Mouse (Mus musculus) thymus, adult 2 months (tissue): ENCODE data around the gene Wfikkn2. TPM values are rescaled to one million over a fixed set of nuclear protein-coding genes. Genes with fewer than 3 reads are reported as not detected.

Experiments used
- DNase-seq: peaks from one replicate; pipeline ENCODE4 v3.0.0; 2021
- H3K27ac ChIP-seq: fragments of 200-500 bp; 2 replicates; pipeline ENCODE4 v1.5.1; 2012; ENCODE audit warnings: low read length, control low read depth; ENCODE audit not compliant: control insufficient read depth, insufficient read depth
- H3K27me3 ChIP-seq: fragments of 200-500 bp; 2 replicates; pipeline ENCODE4 v1.6.1; 2012; ENCODE audit warnings: mild to moderate bottlenecking, low read length, moderate library complexity, mixed read lengths; ENCODE audit not compliant: control insufficient read depth, insufficient read depth
- H3K36me3 ChIP-seq: fragments of 200-500 bp; 2 replicates; pipeline ENCODE4 v1.6.1; 2012; ENCODE audit warnings: mild to moderate bottlenecking, low read length, moderate library complexity; ENCODE audit not compliant: control insufficient read depth, insufficient read depth
- H3K4me1 ChIP-seq: fragments of 200-500 bp; replicated peaks from 2 replicates; pipeline ENCODE4 v1.6.1; 2012; ENCODE audit warnings: low read length; ENCODE audit not compliant: control insufficient read depth, insufficient read depth
- H3K4me3 ChIP-seq: fragments of 200-500 bp; 2 replicates; pipeline ENCODE4 v1.5.1; 2012; ENCODE audit warnings: mild to moderate bottlenecking, low read length, control low read depth, moderate library complexity; ENCODE audit not compliant: control insufficient read depth, insufficient read depth
- CTCF ChIP-seq: fragments of 200-500 bp; IDR thresholded peaks from 2 replicates; pipeline ENCODE4 v1.5.1; 2012; ENCODE audit warnings: mild to moderate bottlenecking, control low read depth, low read length, moderate library complexity, borderline replicate concordance; ENCODE audit not compliant: control insufficient read depth, poor library complexity, insufficient read depth; ENCODE audit errors: extremely low read depth
- POLR2A ChIP-seq: fragments of 200-500 bp; IDR thresholded peaks from 2 replicates; pipeline ENCODE4 v1.6.1; 2012; ENCODE audit warnings: mild to moderate bottlenecking, low read length, control low read depth, moderate library complexity; ENCODE audit not compliant: control insufficient read depth, poor library complexity, insufficient read depth; ENCODE audit errors: extremely low read depth
- WGBS: fragments of 180-500 bp; shearing (Covaris S2); methylation state at CpG from one replicate; pipeline ENCODE4 v1.1.7; 2018; 5-methylcytosine and 5-hydroxymethylcytosine counted together
- polyA plus RNA-seq: library from polyadenylated mRNA; depleted of rRNA; stranded (reverse); fragments of >200 nt; gene quantifications from 2 replicates; pipeline ENCODE4 v1.2.3, GENCODE M21; 2012; rRNA removed

The Wfikkn2 gene
- polyA plus RNA-seq: 28.2 and 34.4 TPM in 2 replicates

DNA sequence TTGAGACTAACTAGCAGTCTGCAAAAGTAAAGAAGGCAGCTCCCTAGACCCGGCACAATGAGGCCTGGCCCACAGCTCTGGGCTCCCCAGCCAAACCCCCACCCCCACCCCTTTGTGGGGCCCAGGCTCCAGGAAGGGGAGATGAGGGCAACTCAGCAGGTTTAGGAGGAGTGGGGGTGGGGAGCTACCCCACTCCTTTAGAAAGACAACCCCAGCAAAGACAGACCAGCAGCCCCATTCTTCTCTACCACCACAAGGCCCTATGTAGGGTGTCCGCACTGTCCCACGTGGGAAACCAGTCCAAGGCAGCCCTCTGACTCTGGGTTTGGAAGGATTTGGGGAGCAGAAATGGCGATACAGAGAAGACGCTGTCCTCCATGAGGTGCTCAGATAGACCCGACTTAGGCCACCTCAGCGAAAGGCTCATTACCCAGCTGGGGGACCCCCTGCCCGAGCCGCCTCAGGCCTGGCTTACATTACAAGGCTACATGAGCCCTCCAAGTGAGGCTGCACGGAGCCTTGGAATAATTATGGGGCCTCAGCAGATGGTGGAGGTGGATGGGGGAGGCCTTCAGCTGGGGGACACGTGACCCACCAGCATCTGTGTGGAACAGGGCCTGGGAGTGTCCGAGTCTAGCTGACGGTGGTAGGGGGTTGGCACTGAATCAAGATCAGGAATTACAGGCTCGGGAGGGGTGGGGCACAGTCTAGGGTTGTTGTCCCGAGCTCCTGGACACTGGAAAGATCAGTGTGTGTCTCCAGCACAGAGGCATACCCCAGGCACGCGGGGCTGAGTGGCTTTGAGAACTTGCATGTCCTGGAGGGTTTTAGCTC lies at the start of gene Wfikkn2:
Gene Wfikkn2 (minus strand): TSS at position 51 of the 834 bp plus-strand sequence.
- Histone ChIP-seq H3K36me3 (no peaks in the 10 kb centered on the region), H3K27ac (no peak within 1 kb of the TSS), H3K4me3 (no peak within 1 kb of the TSS), H3K4me1 (peaks cover 16% of the 10 kb centered on the region), H3K27me3 (no peaks in the 10 kb centered on the region)
- DNase-seq: no peak
- WGBS: 90% methylated on average over 17 of the region's 17 CpGs
- no peak for TF ChIP-seq POLR2A
- no peak for TF ChIP-seq CTCF

DNA sequence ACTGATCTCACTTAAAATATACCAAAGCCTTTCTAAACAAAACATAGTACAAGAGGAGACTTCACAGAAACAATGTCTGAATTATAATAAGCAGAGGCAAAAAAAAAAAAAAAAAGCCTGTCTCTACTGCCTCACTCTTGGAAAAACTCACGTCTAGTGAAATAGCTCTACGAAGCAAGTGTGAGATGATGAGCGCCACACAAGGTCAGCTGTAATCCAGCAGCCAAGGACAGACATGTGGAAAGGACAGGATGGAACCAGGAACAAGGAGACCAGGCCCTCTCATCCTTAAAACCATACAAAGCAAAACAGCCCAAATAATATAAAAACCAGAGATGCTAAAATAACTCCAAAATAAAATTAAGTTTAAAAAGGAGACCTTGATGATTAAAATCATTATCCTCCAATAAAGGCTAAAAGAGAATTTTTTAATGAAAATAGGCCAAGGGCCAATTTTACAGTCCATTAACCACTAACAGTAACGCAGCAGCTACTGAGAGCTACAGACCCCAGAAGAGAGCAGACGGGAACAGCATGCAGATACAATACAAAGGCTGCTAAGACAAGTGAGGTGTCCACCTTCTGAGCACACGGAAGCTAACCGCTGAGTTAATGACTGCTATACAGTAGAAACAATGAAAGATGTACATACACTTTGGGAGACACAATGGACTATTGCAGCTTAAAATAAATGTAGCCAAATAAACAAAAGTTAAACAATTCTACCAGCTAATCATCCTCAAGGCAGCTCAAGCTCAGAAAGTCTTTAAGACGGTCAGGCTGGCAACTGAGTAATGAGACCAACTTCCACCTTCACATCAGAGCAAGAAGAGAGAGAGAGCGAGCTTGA lies 49.4 kb upstream of the Wfikkn2 start:
- TF ChIP-seq CTCF: no peak
- no peak for TF ChIP-seq POLR2A
- no peaks in the 10 kb centered on the region for H3K4me1 ChIP-seq
- DNase-seq: no peak
- H3K4me3 ChIP-seq: no peak overlapping the region
- 95% methylated on average over 9 of the region's 9 CpGs for WGBS
- H3K36me3 ChIP-seq: peaks cover 99% of the 10 kb centered on the region
- no peak overlapping the region for H3K27ac ChIP-seq
- no peaks in the 10 kb centered on the region for H3K27me3 ChIP-seq

DNA sequence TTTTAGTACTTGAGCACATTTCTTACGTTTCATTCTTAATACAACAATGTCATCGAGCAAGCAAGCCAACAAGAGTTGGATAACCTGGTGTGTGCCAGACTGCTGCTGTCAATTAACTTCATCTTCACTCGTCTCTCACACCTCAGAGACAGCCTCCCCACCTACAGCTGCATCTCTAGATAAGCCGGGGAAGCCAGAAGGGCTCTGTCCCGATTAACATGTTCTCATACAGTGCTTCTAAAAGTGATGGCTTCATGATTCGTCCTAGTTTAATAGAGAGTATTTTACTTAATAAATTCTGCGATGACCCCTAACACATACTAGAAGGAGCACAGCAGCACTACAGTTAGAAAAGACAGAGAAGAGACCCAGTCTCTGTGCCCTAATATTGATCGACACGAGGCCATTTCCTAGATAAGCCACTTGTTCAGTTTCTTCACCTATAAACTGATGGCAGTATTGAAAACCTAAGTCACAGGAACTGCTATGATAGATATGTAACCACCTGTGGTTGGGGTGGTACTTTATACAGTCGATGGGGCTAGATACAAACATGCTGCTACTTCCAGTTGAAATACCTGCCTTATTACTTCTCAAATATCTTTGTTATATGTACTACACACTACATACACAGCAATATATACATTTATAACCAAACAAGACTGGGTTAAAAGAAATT lies 44.4 kb upstream of the Wfikkn2 start:
- Histone ChIP-seq H3K4me1 (no peaks in the 10 kb centered on the region), H3K27me3 (no peaks in the 10 kb centered on the region), H3K36me3 (peaks cover 79% of the 10 kb centered on the region), H3K27ac (no peak overlapping the region), H3K4me3 (no peak overlapping the region)
- TF ChIP-seq POLR2A: no peak
- TF ChIP-seq CTCF: no peak
- WGBS: 97% methylated on average over 10 of the region's 10 CpGs
- DNase-seq: no peak

DNA sequence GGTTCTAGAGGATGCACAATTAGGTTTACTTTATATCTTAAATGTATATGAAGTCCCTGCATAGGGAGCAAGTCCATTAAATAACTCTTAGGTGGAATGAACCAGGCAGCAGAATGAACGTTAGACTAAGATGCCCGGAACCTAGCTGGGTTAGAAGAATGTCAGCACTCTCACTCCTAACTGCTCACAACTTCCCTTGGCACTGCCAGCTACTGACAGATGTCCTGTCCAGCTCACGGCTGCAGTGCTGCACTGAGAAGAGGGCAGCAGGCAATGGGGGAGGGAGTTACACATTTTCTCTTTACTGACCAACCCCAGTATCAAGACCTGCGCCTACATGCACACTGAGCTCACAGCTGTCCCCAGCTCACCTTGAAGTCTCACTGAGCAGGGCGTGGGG lies 41.3 kb upstream of the Wfikkn2 start:
- TF ChIP-seq POLR2A (no peak), CTCF (no peak)
- 99% methylated on average over 5 of the region's 5 CpGs for WGBS
- Histone ChIP-seq H3K27ac (no peak overlapping the region), H3K36me3 (peaks cover 52% of the 10 kb centered on the region), H3K27me3 (no peaks in the 10 kb centered on the region), H3K4me3 (no peak overlapping the region), H3K4me1 (no peaks in the 10 kb centered on the region)
- DNase-seq: no peak

DNA sequence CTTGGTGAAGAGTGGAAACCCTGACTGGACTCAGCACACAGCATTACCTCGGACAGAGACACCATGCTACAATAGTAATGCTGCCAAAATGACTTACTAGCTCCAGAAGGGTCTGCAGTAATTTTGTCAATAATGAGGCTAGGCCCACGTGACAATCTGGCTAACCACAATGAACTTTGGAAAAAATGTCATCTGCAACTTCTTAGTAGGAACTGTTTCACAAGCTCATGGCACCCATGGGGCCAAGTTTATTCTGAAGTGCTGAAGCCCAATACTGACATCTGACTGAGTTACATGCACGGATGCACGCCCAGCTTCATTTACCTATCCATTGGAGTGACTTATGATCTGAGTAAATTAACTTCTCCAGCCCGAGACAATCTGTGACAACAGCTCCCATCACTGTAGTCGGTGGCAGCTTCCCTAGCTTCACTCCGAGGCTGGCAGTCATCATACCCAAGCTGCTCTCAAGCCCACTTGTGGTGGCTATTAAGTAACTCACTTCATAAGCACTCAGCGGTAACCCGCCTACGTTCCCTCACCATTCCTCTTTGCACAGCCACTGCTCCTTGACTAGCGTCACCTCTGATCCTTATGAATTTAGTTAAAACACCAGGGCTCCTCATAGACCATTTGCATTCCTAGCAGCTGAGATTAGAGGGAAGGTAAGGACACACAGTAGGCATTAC lies 40.2 kb upstream of the Wfikkn2 start:
- TF ChIP-seq POLR2A (no peak), CTCF (no peak)
- H3K4me1 ChIP-seq: no peaks in the 10 kb centered on the region
- DNase-seq: no peak
- no peak overlapping the region for H3K27ac ChIP-seq
- H3K27me3 ChIP-seq: no peaks in the 10 kb centered on the region
- WGBS: 95% methylated on average over 11 of the region's 11 CpGs
- H3K36me3 ChIP-seq: peaks cover 42% of the 10 kb centered on the region
- no peak overlapping the region for H3K4me3 ChIP-seq

DNA sequence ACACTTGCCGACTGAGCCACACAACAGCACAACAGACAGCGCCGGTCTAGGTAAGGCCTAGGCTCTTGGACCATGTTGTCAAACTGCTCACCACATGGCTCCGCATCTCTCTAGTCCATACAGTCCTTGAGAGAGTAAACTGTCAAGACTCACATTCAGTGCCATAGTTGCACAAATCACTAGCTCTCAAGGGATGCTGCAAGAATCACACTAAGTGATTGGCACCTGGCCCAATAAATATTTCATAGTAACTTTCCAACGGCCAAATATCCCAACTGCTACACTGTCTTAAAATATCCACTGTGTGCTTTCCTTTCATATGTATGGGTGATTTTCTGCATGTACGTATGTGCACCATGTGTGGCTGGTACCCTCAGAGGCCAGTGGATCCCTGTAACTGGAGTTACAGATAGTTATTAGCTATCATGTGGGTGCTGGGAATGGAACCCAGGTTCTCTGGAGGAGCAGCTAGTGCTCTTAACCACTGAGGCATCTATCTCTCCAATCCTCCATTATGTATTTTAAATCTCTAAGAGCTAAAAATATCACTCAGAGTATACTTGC lies 37.8 kb upstream of the Wfikkn2 start:
- Histone ChIP-seq H3K4me3 (no peak overlapping the region), H3K36me3 (peaks cover 18% of the 10 kb centered on the region), H3K4me1 (no peaks in the 10 kb centered on the region), H3K27me3 (no peaks in the 10 kb centered on the region), H3K27ac (no peak overlapping the region)
- DNase-seq: no peak
- TF ChIP-seq CTCF: no peak
- TF ChIP-seq POLR2A: no peak
- 97% methylated on average over 6 of the region's 6 CpGs for WGBS
